Mouse (Mus musculus): ENCODE data around the gene Hsd3b7.
"Not testable (repeated sequence)": the region's sequence is repeated elsewhere in the genome, so short reads cannot be mapped to it uniquely, and the experiment has no call there.

The Hsd3b7 gene

DNA sequence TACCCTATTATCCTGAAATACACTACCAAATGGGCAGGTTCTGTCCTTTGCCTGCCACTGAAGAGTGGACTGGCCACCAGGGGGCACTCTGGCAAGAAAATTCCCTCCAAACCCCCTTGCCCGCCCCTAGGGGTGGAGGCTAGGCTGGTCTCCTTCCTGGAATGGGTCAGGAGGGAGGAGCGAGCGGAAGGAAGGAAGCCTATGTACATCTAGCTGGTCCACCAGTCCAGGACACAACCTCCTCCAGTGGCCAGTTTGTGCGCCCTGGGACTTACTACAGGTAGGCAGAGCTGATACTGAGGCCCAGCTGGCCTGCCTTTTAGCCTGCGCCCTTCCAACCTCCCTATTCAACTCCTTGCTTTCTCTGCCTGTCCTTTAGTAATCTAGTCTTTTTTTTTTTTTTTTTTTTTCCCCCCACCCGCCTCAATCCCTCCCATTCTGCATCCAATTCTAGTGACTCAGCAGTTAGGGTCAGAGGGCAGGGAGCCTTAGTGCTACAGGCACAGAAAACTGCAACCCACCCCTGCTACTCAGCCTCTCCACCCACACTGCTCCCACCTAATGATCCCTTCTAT lies at the start of gene Hsd3b7:
Hsd3b7 (plus strand) TSS at position 170 of the 575 bp plus-strand sequence.
- peak; percentile 80 for DNase-seq

DNA sequence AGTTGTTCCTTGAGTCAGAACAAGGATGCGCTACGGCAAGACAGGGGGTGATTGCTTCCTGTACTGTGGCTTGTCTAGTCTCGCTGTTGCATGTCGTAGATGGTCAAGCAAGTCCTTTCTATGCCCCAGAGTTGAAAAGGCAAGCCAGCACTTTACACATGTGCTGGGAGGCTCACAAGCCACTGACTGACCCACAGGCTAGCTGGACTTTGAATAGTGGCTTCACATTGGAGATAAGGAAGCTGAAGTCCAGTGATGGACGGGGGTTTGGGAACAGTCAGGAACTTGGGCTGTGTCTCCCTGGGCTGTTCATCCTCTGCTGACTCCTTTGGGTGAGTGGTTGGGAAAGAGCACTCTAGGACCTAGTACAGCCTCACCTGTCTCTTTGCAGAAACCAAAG lies 48.8 kb upstream of the Hsd3b7 start:
- no peak for DNase-seq

DNA sequence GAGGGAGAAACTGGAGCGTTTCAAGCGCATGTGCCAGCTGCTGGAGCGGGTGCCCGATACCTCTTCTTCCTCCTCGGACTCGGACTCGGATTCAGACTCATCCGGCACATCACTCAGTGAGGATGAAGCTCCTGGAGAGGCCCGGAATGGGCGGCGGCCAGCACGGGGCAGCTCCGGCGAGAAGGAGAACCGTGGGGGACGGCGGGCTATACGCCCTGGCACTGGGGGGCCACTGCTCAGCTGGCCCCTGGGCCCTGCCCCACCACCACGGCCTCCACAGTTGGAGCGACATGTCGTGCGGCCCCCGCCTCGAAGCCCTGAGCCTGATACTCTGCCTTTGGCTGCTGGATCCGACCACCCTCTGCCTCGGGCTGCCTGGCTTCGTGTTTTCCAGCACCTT lies 48.3 kb upstream of the Hsd3b7 start:
- no peak for DNase-seq

DNA sequence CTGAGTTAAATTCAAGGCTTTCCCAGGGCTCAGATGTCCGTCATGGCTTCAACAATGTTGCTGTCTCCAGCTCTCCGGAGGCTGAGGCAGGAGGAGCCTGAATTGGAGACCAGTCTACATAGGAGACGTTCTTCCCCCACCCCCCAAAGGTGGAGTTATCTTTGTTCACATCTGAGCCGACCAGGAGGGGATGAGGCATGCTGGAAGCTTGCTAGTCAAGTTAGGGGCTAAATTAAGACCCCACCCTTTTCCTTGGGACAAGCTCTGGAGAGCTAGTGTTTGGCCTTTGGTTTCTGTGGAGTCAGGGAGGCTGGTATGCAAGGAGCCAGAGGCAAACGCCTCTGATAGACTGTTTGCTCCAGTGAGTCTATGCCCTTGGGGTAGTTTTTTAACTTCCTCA lies 47.2 kb upstream of the Hsd3b7 start:
- DNase-seq: no peak

- DNase-seq: no peak
Measured at GRCm38 (mm10) chr7:127753741-127754140, 46.7 kb upstream of the Hsd3b7 start.

GRCm38 (mm10) chr7:127759716-127760115 lies 40.7 kb upstream of the Hsd3b7 start:
- no peak for DNase-seq

- DNase-seq: no peak
Measured at GRCm38 (mm10) chr7:127760478-127760877, 39.9 kb upstream of the Hsd3b7 start.

- DNase-seq: peak; percentile 66
Measured at GRCm38 (mm10) chr7:127761026-127761425, 39.4 kb upstream of the Hsd3b7 start.

DNA sequence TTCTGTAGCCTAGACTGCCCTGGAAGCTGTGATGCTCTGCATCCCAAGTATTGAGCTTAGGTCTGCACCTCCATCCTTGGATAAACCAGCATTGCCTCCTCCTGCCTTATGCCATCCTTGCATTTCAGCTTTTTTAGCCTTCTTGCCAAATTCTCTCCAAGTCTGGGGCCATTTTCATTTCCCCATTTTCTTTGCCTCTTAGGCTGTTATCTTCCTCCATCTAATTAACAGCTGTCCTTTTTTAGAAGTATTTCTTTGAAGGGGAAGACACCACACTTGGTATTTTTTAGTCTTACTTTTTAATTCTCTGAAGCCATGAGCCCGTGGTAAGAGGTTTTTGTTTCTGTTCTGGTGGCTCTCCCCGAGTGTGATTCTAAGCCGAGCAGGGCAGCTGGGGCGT lies 36.8 kb upstream of the Hsd3b7 start:
- no peak for DNase-seq

DNA sequence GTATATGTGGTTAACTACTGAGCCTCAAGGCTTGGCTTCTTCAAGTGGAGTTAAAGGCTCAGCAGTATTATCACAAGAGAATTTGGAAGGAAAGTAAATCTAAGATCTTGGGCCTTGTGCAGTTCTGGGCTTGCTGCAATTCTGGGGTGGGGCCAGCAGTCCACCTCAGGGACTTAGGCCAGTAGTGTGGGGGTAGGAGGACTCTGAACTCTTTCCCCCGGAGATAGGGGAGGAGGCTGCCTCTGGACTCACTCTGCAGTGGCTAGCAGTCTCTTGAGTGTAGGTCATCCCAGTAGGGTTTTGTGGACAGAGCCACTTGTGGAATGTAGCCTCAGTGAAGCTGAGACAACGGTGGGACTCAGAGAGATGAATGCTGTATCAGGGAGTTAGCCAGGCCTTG lies 34.6 kb upstream of the Hsd3b7 start:
- DNase-seq: no peak

GRCm38 (mm10) chr7:127766851-127767609 lies 33.4 kb upstream of the Hsd3b7 start:
- DNase-seq: no peak

DNA sequence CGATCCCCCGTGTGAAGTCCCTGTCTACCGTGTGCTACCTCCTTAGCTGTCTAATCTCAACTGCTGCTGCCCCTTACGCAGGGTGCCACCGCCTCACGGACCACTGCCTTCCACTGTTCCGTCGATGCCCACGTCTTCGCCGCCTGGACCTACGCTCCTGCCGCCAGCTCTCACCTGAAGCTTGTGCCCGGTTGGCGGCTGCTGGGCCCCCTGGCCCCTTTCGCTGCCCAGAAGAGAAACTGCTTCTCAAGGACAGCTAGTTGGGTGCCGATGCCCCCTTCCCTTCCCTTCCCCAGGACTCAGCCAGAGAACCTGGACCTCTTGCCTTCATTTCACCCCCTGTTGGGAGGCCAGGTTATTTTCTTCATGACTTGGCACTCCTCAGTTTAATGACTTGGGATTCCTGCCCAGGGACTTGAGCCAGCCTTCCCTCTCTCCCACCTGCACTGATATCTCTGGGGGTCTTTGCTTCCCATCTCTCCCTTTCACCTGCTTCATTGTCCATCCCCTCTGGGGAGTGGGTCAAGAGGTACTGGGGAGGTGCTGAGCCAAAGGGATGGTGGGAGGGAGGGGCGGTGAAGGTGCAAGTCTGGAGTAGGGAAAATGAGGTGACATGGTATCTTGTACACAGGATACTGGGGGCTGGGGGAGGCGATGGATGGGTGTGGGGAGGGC lies 32.6 kb upstream of the Hsd3b7 start:
- DNase-seq: no peak

DNA sequence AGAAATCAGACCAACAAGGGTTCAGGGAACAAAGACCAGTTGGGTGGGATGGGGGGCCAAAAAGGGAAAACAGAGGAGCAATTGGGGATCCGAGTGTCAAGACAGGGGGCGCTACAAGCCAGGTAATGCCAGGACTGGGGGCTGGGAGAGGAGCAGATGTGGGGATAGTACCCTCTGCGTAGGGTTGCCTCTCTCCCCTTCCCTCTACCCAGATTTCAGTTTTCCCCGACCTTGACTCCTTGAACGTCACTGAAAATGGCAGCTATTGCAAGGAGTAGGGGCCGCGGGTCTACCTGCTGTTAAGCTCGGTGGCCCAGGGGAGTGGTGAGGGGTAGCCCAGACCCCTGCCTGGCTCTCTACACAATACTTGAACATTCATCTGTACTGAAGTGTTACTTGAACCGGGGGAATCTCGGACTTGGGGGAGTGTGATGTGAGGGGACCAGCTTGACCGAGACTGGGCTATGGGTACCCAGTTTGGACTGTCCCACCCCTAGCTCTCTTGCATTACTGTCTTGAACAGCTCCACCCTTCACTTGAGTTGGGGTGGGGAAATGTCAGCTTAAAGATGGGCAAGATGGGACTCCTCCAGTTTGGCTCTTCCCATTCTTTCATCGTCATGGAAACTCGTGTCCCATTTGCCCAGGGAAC lies 31.9 kb upstream of the Hsd3b7 start:
- peak; percentile 57 for DNase-seq

- DNase-seq: peak; percentile 59
Measured at GRCm38 (mm10) chr7:127768997-127769593, 31.3 kb upstream of the Hsd3b7 start.

- peak; percentile 66 for DNase-seq
Measured at GRCm38 (mm10) chr7:127769651-127770038, 30.8 kb upstream of the Hsd3b7 start, which contains the start of gene Orai3. Gene Orai3 (plus strand): TSS chr7:127769815.

- peak; percentile 9 for DNase-seq
Measured at GRCm38 (mm10) chr7:127770039-127770905, 30.1 kb upstream of the Hsd3b7 start.

- DNase-seq: peak; percentile 34
Measured at GRCm38 (mm10) chr7:127771262-127771661, 29.1 kb upstream of the Hsd3b7 start.

GRCm38 (mm10) chr7:127772080-127772479 lies 28.3 kb upstream of the Hsd3b7 start:
- DNase-seq: no peak

GRCm38 (mm10) chr7:127772557-127772956 lies 27.8 kb upstream of the Hsd3b7 start:
- DNase-seq: no peak

DNA sequence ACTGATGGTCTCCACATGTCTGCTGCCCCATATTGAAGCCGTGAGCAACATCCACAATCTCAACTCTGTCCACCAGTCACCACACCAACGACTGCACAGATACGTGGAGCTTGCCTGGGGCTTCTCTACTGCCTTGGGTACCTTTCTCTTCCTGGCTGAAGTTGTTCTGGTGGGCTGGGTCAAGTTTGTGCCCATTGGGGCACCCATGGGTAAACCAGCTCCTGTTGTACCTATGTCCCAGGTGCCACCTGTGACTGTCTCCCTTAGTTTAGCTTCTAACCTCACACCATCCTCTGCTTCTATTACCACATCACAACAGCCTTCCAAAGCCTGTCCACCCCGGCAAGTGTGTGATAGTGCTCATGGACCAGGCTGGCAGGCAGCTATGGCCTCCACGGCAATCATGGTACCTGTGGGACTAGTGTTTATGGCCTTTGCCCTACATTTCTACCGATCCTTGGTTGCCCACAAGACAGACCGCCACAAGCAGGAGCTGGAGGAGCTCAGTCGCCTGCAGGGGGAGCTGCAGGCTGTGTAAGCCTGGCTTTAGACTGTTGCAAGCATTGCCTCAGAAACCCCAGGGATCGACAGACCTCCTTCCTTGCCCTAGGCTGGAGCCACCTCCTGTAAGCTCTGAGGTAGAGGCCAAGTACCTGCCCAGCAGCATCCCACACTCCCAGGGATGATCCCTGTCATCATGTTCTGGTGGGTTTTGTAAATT lies 26.6 kb upstream of the Hsd3b7 start:
- peak; percentile 84 for DNase-seq

- DNase-seq: not testable (repeated sequence)
Measured at GRCm38 (mm10) chr7:127775837-127776236, 24.6 kb upstream of the Hsd3b7 start.

Data from thymus, postnatal 14 days (tissue).